ENCODE assay signal across 8 mouse cellular contexts in the genomic region with DNA sequence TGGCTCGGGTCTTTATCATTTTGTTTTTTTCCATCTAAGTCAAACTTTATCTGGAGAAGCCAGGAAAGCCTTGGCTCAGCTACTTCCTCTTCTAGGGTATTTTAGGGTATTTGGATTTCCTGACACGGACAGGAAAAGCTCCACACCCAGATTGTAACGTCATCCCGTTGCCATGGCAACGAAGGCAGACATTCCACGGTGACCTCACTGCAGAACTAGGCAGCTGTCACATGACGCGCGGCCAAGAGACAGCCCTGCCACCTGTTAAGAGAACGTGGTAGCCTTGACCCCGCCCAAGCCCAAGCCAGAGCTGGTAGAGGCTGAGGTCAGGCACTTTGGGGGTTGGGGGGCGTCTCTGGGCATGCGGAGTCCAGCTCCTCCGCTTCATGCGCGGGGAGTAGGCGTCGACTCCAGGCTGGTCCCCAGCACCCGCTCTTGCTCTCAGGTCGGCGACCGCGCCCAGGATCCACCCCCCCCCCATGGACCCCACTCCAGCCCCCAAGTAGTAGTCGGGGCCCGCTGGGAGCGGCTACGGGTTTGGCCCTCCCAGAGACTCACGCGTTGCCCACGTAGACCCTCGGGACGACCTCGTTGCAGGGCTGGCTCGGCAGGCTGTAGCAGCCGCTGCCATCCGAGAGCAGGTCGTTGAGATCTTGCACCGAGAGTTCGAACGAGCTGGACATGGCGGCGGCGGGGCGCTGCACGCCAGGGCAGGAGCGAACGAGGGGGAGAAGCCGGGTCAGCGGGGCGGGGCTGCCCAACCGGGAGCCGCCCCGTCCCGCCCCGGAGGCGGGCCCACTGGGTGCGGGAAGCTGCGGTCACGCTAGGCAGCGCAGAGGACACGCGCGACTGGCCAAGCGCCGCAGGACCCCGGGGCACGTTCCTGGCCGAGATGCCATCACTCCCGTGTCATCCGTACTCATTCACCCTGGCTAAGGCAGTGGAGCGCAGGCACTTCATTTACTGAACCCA. TPM values are rescaled to one million over a fixed set of nuclear protein-coding genes. Genes with fewer than 3 reads are reported as not detected.
DNase-seq lines count a peak whose midpoint lies in the region; ATAC-seq and TF ChIP-seq lines count a peak whose summit lies in the region.

A gene (plus strand): TSS at position 226 of the 972 bp plus-strand sequence.

- no peaks in the 10 kb centered on the region for H3K27me3 ChIP-seq in intestine, postnatal 0 days (replicated peaks; ENCODE audit: control insufficient read depth, insufficient read depth, low read length)
- H3K27me3 ChIP-seq in midbrain, embryonic 10.5 days (ENCODE audit: low read depth, poor library complexity, severe bottlenecking): peaks cover 38% of the 10 kb centered on the region

- H3K4me1 ChIP-seq in intestine, postnatal 0 days (replicated peaks; ENCODE audit: control insufficient read depth, insufficient read depth, low read length): peaks cover 5% of the 10 kb centered on the region; the same call in 1 of the 2 replicates
- H3K4me1 ChIP-seq in midbrain, embryonic 10.5 days: peaks cover 40% of the 10 kb centered on the region

- intact Hi-C loops in left cerebral cortex, postnatal 36 days (cut with DNase I): no loop called here

- no peak for TF ChIP-seq CTCF in intestine, postnatal 0 days (IDR thresholded peaks at IDR 0.05; ENCODE audit: low read depth)

- peaks cover 19% of the 10 kb centered on the region; the same call in 1 of the 2 replicates for H3K36me3 ChIP-seq in intestine, postnatal 0 days (ENCODE audit: control insufficient read depth, insufficient read depth)
- H3K36me3 ChIP-seq in midbrain, embryonic 10.5 days: peaks cover 11% of the 10 kb centered on the region

- H3K27ac ChIP-seq in intestine, postnatal 0 days (ENCODE audit: low read depth, low read length): peak within 1 kb of the TSS; percentile 80
- H3K27ac ChIP-seq in midbrain, embryonic 10.5 days (replicated peaks): peak within 1 kb of the TSS; percentile 84

- peak within 1 kb of the TSS; percentile 51 for H3K4me3 ChIP-seq in intestine, postnatal 0 days (ENCODE audit: low read depth, low read length)
- H3K4me3 ChIP-seq in midbrain, embryonic 10.5 days: peak within 1 kb of the TSS; percentile 66

- peak within 1 kb of the TSS; percentile 92 for H3K4me2 ChIP-seq in intestine, postnatal 0 days (replicated peaks; ENCODE audit: low read depth)

- WGBS in intestine, postnatal 0 days: under 1% methylated on average over 67 of the region's 71 CpGs
- 1% methylated on average over 71 of the region's 71 CpGs for WGBS in midbrain, embryonic 10.5 days

- peak; percentile 95 for DNase-seq in adrenal gland, postnatal 14 days
- peak; percentile 89 for DNase-seq in embryo, embryonic 9.5 days (ENCODE audit: extremely low spot score)
- DNase-seq in gastrocnemius, postnatal 4 days (ENCODE audit: low spot score in 2 of 2): peak; percentile 83 to 93
- DNase-seq in left cerebral cortex, postnatal 36 days (ENCODE audit: low spot score in 2 of 2): peak; percentile 92 to 93
- peak; percentile 91 for DNase-seq in midbrain, embryonic 10.5 days (ENCODE audit: low spot score)
- DNase-seq in right cerebral cortex, postnatal 36 days (ENCODE audit: low spot score in 2 of 2): peak; percentile 91 to 96
- DNase-seq in yolk sac, embryonic 10.5 days (ENCODE audit: low spot score): peak; percentile 93

- H3K9me3 ChIP-seq in intestine, postnatal 0 days (ENCODE audit: control insufficient read depth): no peaks in the 10 kb centered on the region
- no peaks in the 10 kb centered on the region for H3K9me3 ChIP-seq in midbrain, embryonic 10.5 days (replicated peaks)

- ATAC-seq in intestine, postnatal 0 days: peak; percentile 87

- peak within 1 kb of the TSS; percentile 74 for H3K9ac ChIP-seq in intestine, postnatal 0 days (ENCODE audit: low read depth, low read length)

RNA-seq across cellular contexts. Expression of the gene that starts here (rescaled TPM):
- not detected in 2 replicates for total RNA-seq in adrenal gland, postnatal 14 days (2021)
- total RNA-seq in gastrocnemius, postnatal 4 days (2021): not detected
- polyA plus RNA-seq in intestine, postnatal 0 days (2015; fragmentation: Nextera tagmentation; extraction: Ambion mirVana): not detected in 2 replicates
- not detected for total RNA-seq in left cerebral cortex, postnatal 36 days (2021)
- not detected in 2 replicates for polyA plus RNA-seq in midbrain, embryonic 10.5 days (2016; fragmentation: Nextera tagmentation; extraction: Ambion mirVana)

Comparison
In these comparisons a context has a peak if more than half of its experiments do, and no peak if none do; other contexts are left out.
1. Peak in every context shown above with its lines: DNase-seq, ATAC-seq, H3K4me3 ChIP-seq and H3K27ac ChIP-seq.
2. Peak in DNase-seq in adrenal gland, postnatal 14 days; RNA of the gene not detected or under 1 TPM.
3. Peak in DNase-seq in gastrocnemius, postnatal 4 days; RNA of the gene not detected or under 1 TPM.
4. Peak in ATAC-seq, H3K4me3 ChIP-seq, H3K27ac ChIP-seq, H3K9ac ChIP-seq and H3K4me2 ChIP-seq in intestine, postnatal 0 days; RNA of the gene not detected or under 1 TPM.
5. Peak in DNase-seq in left cerebral cortex, postnatal 36 days; RNA of the gene not detected or under 1 TPM.
6. Peak in DNase-seq, H3K4me3 ChIP-seq and H3K27ac ChIP-seq in midbrain, embryonic 10.5 days; RNA of the gene not detected or under 1 TPM.